23 mouse cellular contexts compared by ENCODE assay signal in genomic region chr8:114374390-114374789, GRCm38 (mm10). TPM values are rescaled to one million over a fixed set of nuclear protein-coding genes. Genes with fewer than 3 reads are reported as not detected.
"Had no signal": no experiment of that assay in that cellular context is flagged by ENCODE, and none has a peak within 500 bp of the region (broad histone marks: within the 10 kb centered on the region; RNA-seq: fewer than 3 reads in every experiment).

No protein-coding gene starts in this region.

- H3K4me3 ChIP-seq: midbrain, embryonic 13.5 days; midbrain, embryonic 15.5 days; neural tube, embryonic 12.5 days; stomach, embryonic 15.5 days had no signal

- H3K36me3 ChIP-seq: midbrain, embryonic 15.5 days; stomach, embryonic 15.5 days had no signal

- ATAC-seq: midbrain, embryonic 13.5 days; midbrain, embryonic 15.5 days had no signal

- H3K9ac ChIP-seq: lung, embryonic 14.5 days; midbrain, embryonic 13.5 days; midbrain, embryonic 15.5 days; neural tube, embryonic 12.5 days; stomach, embryonic 15.5 days had no signal

- H3K27ac ChIP-seq: midbrain, embryonic 13.5 days; midbrain, embryonic 15.5 days; neural tube, embryonic 12.5 days; stomach, embryonic 15.5 days; stomach, postnatal 0 days had no signal

- H3K27me3 ChIP-seq: midbrain, embryonic 13.5 days; midbrain, embryonic 15.5 days; neural tube, embryonic 12.5 days; stomach, embryonic 15.5 days had no signal

- DNase-seq: lung, adult 18-20 months; lung, embryonic 14.5 days; lung, postnatal 10 days; lung, postnatal 4 days; right cerebral cortex, postnatal 14 days; thymus, adult 2 months; thymus, postnatal 25 days; thymus, postnatal 4 days had no signal

- H3K9me3 ChIP-seq: midbrain, embryonic 13.5 days; midbrain, embryonic 15.5 days; neural tube, embryonic 12.5 days; stomach, embryonic 15.5 days had no signal

- H3K4me2 ChIP-seq: lung, embryonic 14.5 days; midbrain, embryonic 11.5 days; midbrain, embryonic 13.5 days; midbrain, embryonic 15.5 days; neural tube, embryonic 12.5 days; stomach, embryonic 15.5 days had no signal

- H3K4me1 ChIP-seq: midbrain, embryonic 13.5 days; midbrain, embryonic 15.5 days; neural tube, embryonic 12.5 days had no signal

RNA-seq across cellular contexts. Expression of gene Clec3a, which starts 43.5 kb away (rescaled TPM):
- total RNA-seq: megakaryocyte, adult 5-6 weeks; megakaryocyte-erythroid progenitor cell, adult 5-6 weeks; midbrain, postnatal 0 days; monocyte, adult 5-6 weeks; neutrophil, adult 5-6 weeks had no signal
- polyA plus RNA-seq: lung, embryonic 14.5 days; midbrain, embryonic 11.5 days; midbrain, embryonic 13.5 days; midbrain, embryonic 15.5 days; neural tube, embryonic 12.5 days; neural tube, embryonic 14.5 days; spleen, adult 2 months; stomach, postnatal 0 days; testis, adult 2 months; thymus, adult 2 months; urinary bladder, adult 2 months had no signal
